Mouse (Mus musculus): ENCODE measurements at regions not wholly inside any gene's neighbourhood (a gene's known extent, or its start where the extent isn't known, plus 50 kb on each side); places are given as distances from the start of the nearest gene placed in this dataset.

- TF ChIP-seq EP300 (IDR thresholded peaks at IDR 0.05; ENCODE audit: low read depth) = no peak
- no peak for TF ChIP-seq CTCF (IDR thresholded peaks at IDR 0.05; ENCODE audit: low read depth)
These were observed 223.0 kb upstream of the Sdr16c6 start for GRCm38 (mm10) chr4:4300189-4300879.
